Mouse (Mus musculus): ENCODE measurements around the gene Ntf5. TPM values are rescaled to one million over a fixed set of nuclear protein-coding genes. Genes with fewer than 3 reads are reported as not detected.

The Ntf5 gene
- 3.0 TPM for polyA plus RNA-seq (2021)

DNA sequence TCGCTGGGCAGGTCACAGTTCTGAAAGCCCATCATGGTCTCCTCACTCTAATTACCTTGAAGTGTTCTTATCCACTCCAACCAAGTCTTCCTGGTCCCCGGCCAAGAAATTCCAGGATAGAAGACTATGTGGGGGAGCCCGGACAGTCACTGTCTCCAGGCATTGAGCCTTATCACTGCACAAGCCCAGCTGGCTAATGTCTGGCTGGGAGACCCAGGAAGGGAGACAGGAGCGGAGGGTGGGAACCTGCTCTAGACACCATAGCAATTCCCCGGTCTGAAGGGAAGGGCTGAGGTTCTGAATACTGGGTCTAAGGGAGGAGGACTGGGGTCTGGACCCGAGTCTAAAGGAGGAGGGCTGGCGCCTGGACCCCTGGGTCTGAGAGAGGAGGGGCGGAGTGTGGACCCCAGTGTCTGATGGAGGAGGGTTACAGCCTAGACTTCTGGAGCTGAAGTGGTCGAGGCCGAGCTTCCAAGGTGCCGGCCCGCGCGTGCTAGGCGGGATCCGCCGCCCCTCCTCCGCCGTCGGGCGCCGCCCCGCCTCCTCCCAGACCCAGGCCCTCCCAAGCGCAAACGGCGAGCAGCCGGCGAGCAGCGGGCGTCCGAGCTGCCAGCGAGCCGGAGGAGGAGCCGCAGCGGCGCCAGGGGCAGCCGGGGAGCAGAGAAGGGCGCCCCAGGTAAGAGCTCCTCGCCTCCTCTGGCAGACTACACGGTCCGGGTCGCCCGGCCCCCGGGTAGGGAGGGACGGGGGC lies at the start of gene Ntf5:
Ntf5 (plus strand) TSS at position 583 of the 751 bp plus-strand sequence.
- ChIA-PET POLR2A (interaction anchor here (0.7 kb wide), 1 partner anchor 303 kb away, joined by 3 read pairs; no protein-coding TSS in a partner anchor), CTCF (interaction anchor here (0.6 kb wide), 1 partner anchor 12 kb away, joined by 3 read pairs; no protein-coding TSS in a partner anchor)
- in situ Hi-C loops (cut with MboI; ENCODE audit: low pct_unique_long_range_greater_than_20kb) = no loop called here
- no peak for TF ChIP-seq CTCF (IDR thresholded peaks at IDR 0.05)
- ATAC-seq (peak; percentile 22), DNase-seq (ENCODE audit: low read depth, low spot score) (no peak)
- H3K27me3 ChIP-seq = peaks cover 22% of the 10 kb centered on the region

DNA sequence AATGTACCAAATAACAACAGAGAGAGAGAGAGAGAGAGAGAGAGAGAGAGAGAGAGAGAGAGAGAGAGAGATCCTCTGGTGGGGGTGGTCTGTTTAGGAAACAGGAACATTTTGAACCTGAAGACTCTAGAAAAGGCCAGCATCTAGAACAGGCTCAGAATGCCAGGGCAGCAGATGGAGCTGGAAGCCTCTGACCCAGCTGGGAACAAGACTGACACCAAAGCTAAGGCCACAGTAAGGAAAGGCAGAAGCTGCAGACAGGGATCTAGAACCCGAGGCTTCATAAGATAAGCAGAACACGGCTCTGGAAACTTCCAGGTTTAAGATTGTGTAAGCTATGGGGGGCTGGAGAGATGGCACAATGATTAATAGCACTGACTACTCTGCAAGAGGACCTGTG lies 49.5 kb upstream of the Ntf5 start:
- TF ChIP-seq CTCF (IDR thresholded peaks at IDR 0.05) = no peak
- no peaks in the 10 kb centered on the region for H3K27me3 ChIP-seq
- no peak for DNase-seq (ENCODE audit: low read depth, low spot score)
- in situ Hi-C loops (cut with MboI; ENCODE audit: low pct_unique_long_range_greater_than_20kb) = no loop called here
- POLR2A ChIA-PET = no interaction called here
- CTCF ChIA-PET = no interaction called here
- ATAC-seq = no peak

DNA sequence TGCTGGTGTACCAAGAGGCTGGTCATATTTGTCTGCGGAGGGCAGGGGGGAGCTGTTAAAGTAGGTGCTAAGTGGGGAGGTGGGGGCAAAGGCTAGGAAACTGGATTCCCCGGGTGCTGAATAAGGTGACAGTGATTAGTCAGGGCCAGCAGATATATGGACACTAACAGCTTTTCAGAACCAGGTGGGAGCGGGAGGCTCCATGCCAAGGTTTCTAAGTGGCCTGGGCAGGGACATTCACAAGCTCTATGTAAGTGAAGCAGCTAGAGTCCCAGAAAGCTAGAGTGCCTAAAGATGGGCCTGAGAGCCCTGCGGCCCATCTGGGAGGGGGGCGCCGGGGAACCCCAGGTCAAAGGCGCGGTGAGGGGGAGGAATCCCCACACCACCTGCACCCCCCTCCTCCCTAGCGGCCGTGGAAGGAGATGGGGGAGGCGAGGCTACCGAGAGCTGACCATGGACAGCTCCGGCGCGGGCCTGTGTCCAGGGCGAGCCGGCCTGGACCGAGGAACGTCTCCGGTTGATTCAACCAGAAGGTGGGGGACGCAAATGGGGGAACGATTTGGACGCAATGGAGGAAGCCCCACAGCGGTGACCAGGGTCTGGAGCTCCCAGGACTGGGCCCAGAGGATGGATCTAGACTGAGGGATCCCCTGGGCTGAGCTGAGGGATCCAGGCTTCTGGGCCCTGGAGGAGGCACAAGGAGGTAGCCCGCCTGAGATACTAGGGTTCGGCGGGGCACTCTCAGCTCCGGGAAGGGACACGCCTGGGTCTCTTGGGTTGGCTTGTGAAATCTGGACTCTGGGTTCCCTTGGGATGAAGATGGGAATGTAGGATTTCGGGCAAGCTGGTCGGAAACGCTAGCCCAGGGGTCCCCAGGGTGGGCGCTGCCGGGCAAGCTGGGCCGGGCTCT lies 47.5 kb upstream of the Ntf5 start:
- H3K27me3 ChIP-seq = no peaks in the 10 kb centered on the region
- ChIA-PET POLR2A (interaction anchor here (0.7 to 1.3 kb wide), 2 partner anchors 16 to 33 kb away, joined by 3 read pairs; no protein-coding TSS in a partner anchor), CTCF (interaction anchor here (0.8 to 1.7 kb wide), 4 partner anchors 10 to 89 kb away, joined by 3 to 5 read pairs (median 4); partner anchors contain the start of gene Slc6a21)
- in situ Hi-C loops (cut with MboI; ENCODE audit: low pct_unique_long_range_greater_than_20kb) = no loop called here
- TF ChIP-seq CTCF (IDR thresholded peaks at IDR 0.05) = no peak
- no peak for DNase-seq (ENCODE audit: low read depth, low spot score)
- ATAC-seq = no peak

DNA sequence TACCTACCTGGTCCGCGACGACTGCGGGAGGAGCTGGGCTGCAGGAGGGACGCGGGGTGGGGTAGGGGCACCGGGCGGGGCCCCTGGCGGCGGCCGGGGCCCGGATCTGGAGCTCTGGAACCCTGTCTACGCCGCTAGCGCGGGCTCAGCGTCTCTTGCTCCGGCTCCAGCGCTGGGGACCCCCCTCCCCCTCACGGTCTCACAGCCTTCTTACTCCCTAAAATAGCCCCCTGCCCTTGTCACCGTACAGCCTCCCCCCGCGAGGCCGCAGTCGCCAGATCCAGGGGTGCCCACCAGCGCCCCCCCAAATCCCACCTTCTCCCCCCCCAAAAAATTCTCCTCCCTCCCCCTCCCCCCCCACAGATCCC lies 46.9 kb upstream of the Ntf5 start, which contains the start of gene Ppfia3:
Ppfia3 (minus strand) TSS at position 368 of the 368 bp plus-strand sequence.
- ChIA-PET POLR2A (interaction anchor here (0.7 to 1.3 kb wide), 2 partner anchors 15 to 34 kb away, joined by 3 read pairs; no protein-coding TSS in a partner anchor), CTCF (interaction anchor here (0.9 to 1.7 kb wide), 3 partner anchors 10 to 89 kb away, joined by 3 to 5 read pairs (median 4); partner anchors contain the start of gene Slc6a21)
- no peak for DNase-seq (ENCODE audit: low read depth, low spot score)
- no peak for ATAC-seq
- no peak for TF ChIP-seq CTCF (IDR thresholded peaks at IDR 0.05)
- in situ Hi-C loops (cut with MboI; ENCODE audit: low pct_unique_long_range_greater_than_20kb) = no loop called here
- H3K27me3 ChIP-seq = no peaks in the 10 kb centered on the region

DNA sequence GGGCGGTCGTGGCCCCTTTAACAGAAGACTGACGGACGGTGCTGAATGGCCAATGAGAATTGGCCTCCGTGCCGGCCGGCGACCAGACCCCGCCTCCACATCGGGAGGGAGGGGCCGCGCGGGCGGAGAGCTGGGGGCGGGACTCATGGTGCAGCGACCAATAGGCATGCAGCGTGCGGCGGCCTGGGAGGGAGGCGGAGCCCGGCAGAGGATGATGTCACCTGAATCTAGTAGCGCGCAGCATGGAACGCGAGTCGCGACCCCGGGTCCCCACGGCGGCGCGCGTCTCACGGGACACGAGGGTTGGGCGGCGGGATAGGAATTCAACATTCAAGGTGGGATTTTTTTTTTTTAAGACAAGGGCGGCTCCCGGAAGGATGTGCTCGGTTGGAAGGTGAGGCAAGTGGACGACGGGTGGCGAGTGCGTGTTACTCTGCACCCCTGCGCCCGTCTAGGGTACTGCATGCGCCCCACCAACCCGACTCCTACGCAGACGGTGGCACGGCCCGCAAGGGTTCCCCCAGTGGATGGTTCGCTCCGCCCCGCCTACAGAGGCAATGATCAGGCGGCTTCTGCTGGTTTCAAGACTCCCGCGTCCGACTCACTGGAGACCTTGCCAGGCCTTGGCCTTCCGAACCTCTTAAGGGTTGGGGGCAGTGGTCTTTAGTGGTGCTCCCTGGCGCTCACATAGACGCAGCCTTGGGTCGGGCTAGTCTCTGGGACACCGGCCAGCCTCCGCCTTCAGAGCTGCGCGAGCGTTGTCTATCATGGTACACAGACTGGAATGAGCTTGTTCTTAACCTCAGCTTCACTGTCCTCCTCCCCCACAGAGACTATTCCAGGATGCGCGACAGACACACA lies 46.2 kb upstream of the Ntf5 start:
- POLR2A ChIA-PET = no interaction called here
- CTCF ChIA-PET = interaction anchor here (1.0 to 1.2 kb wide), 2 partner anchors 26 to 90 kb away, joined by 4 read pairs; partner anchors contain the start of gene Slc6a21
- DNase-seq (ENCODE audit: low read depth, low spot score) (peak; percentile 74), ATAC-seq (peak; percentile 71)
- no peak for TF ChIP-seq CTCF (IDR thresholded peaks at IDR 0.05)
- in situ Hi-C loops (cut with MboI; ENCODE audit: low pct_unique_long_range_greater_than_20kb) = no loop called here
- H3K27me3 ChIP-seq = no peaks in the 10 kb centered on the region

DNA sequence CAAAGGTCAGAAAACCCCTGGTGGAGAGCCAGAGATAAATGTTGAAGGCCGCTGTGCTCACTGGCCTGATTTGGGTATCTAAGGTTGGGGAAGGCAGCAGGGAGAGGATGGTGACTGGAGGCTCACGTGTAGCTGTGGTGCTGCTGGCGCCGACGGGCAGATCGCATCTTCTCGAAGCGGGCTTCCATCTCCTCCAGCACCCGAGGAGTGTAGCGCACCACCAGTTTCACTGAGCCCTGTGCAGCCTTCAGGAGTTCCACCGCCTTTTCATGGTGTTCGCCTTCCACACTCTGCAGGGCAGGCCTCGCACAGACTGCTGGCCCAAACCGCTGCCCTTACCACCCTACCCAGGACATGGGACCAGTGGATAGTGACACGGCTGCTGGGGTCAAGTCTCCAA lies 45.3 kb upstream of the Ntf5 start:
- DNase-seq (ENCODE audit: low read depth, low spot score) (no peak), ATAC-seq (no peak)
- H3K27me3 ChIP-seq = no peaks in the 10 kb centered on the region
- TF ChIP-seq CTCF (IDR thresholded peaks at IDR 0.05) = no peak
- POLR2A ChIA-PET = no interaction called here
- in situ Hi-C loops (cut with MboI; ENCODE audit: low pct_unique_long_range_greater_than_20kb) = no loop called here
- CTCF ChIA-PET = interaction anchor here (1.0 kb wide), 1 partner anchor 25 kb away, joined by 4 read pairs; no protein-coding TSS in a partner anchor

DNA sequence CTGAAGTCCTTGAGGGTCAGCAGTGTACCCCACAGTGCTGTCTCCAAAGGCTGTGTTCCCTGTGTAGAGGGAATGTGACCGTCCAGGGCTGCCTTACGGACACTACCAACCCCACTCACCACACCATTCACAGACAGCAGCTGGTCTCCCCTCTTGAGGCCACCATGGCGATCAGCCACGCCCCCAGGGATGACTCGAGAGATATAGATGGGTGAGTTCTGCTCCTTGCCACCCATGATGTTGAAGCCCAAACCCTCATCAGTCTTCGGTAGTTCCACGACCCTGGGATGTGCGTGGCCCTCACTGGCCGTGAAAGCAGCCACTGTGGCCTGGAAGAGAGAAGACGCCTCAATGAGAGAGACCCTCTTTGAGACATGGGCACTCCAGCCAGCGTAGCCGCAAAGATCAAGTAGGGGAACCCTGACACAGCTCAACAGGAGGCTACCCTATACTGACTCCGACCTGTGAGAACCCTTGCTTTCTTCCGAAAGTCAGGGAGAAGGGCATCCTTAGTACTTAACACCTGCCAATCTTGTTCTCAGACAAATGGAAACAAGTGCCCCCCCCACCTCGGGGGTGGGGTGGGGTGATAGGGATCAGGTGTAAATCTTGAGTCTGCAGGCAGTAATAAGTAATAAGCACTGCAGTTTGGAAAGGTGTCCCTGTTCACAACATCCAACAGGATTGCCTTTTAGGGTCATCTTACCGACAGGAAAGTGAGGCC lies 44.3 kb upstream of the Ntf5 start:
- no peak for TF ChIP-seq CTCF (IDR thresholded peaks at IDR 0.05)

DNA sequence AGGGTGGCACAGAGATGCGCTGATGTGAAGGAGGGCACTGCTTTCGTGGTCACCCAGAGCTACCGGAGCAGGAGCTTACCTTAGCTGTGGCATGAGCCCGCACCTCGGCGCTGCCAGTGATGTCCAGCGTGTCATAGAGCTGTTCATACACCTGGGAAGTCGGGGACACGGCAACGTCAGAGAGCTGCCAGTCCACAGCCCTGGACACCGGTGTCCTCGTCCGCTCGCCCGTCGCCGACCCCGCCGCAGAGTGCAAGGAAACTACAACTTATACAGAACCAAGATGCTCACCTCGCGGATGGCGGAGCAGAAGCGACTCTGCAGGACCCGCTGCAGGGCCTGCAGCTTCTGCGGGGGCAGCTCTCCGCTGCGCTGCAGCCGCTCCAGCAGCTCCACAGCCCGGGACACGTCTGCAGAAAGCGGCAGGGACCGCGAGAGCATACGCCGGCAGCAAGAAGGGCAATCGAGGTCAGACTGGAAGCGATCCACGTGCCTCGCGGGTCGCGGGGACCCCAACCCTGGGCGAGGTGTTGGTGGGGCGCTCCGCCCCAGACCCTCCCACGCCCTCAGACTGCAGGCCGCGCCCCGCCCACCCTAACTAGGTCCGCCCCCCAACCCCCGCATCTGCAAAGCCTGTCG lies 43.5 kb upstream of the Ntf5 start:
- TF ChIP-seq CTCF (IDR thresholded peaks at IDR 0.05) = no peak
- ChIA-PET POLR2A (no interaction called here), CTCF (interaction anchor here (1.0 kb wide), 1 partner anchor 70 kb away, joined by 5 read pairs; no protein-coding TSS in a partner anchor)
- DNase-seq (ENCODE audit: low read depth, low spot score) = no peak
- no peaks in the 10 kb centered on the region for H3K27me3 ChIP-seq
- ATAC-seq = no peak
- in situ Hi-C loops (cut with MboI; ENCODE audit: low pct_unique_long_range_greater_than_20kb) = no loop called here

More for the DNA sequence above, 44.3 kb upstream of the Ntf5 start:
- H3K27me3 ChIP-seq = no peaks in the 10 kb centered on the region
- ChIA-PET POLR2A (no interaction called here), CTCF (interaction anchor here (1.0 kb wide), 1 partner anchor 69 kb away, joined by 5 read pairs; no protein-coding TSS in a partner anchor)
- ATAC-seq (no peak), DNase-seq (ENCODE audit: low read depth, low spot score) (no peak)
- in situ Hi-C loops (cut with MboI; ENCODE audit: low pct_unique_long_range_greater_than_20kb) = no loop called here
